8 mouse cellular contexts compared by ENCODE assay signal in the genomic region with DNA sequence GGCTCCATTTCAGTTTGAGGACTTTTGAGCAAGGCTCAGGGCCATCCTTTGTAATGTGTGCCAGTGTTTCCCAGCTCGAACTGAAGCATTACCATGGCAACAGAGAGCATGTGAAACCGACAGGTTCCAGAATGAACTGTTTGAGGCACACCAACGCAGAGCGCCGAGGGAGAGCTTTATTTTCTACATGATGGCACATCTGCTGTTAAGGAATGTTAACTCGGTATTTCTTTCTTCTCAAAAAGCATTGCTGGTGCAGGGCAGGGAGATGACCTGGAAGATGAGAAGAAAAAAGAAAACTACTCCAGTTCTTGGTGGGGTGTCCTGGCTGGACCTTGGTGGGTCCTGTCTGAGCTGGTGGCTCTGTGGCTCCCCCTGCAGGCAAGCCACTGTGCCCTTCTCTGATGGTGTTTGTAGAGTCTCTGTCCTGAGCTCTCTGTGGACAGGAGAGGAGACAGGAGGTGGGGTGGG.
DNase-seq lines count a peak whose midpoint lies in the region; ATAC-seq and TF ChIP-seq lines count a peak whose summit lies in the region.

No protein-coding gene starts in this region.

- no peaks in the 10 kb centered on the region for H3K27me3 ChIP-seq in kidney, embryonic 14.5 days (ENCODE audit: control insufficient read depth, insufficient read depth, low read length)

- intact Hi-C loops in left cerebral cortex, adult 2 months (cut with DNase I), result loop anchor here (1.0 to 10.0 kb wide), 5 partner anchors 102 to 560 kb away; no protein-coding TSS in a partner anchor

- peaks cover 4% of the 10 kb centered on the region; the same call in 1 of the 2 replicates for H3K9me3 ChIP-seq in kidney, embryonic 14.5 days (ENCODE audit: control insufficient read depth, low read length)

- no peak overlapping the region for H3K4me3 ChIP-seq in kidney, embryonic 14.5 days (ENCODE audit: low read length)
- H3K4me3 ChIP-seq in left cerebral cortex, adult 2 months, result no peak overlapping the region

- peak; percentile 3 for DNase-seq in kidney, postnatal 14 days
- peak; percentile 17 to 31 for DNase-seq in adrenal gland, adult 18-20 months (ENCODE audit: low spot score in 2 of 2)
- DNase-seq in left cerebral cortex, adult 2 months (ENCODE audit: extremely low spot score in 1 of 2, low spot score in 2 of 2), result peak; percentile 53 to 68
- peak; percentile 86 to 92 for DNase-seq in right cerebral cortex, postnatal 10 days (ENCODE audit: low spot score in 2 of 2)
- no peak for DNase-seq in c-Kit-positive CD71-positive TER-119-positive erythroid progenitor cells, embryonic 14.5 days (ENCODE audit: low spot score)

- no peaks in the 10 kb centered on the region for H3K4me1 ChIP-seq in kidney, embryonic 14.5 days (ENCODE audit: control insufficient read depth, insufficient read depth, low read length)

- peak; percentile 60 for TF ChIP-seq CTCF in left cerebral cortex, adult 2 months (IDR thresholded peaks at IDR 0.05)

- H3K36me3 ChIP-seq in kidney, embryonic 14.5 days (ENCODE audit: control insufficient read depth, insufficient read depth, low read length), result no peaks in the 10 kb centered on the region

- H3K4me2 ChIP-seq in kidney, embryonic 14.5 days (replicated peaks; ENCODE audit: low read depth, low read length), result no peak overlapping the region

- H3K9ac ChIP-seq in kidney, embryonic 14.5 days (ENCODE audit: low read depth, low read length), result no peak overlapping the region

- 76% methylated on average over 6 of the region's 6 CpGs for WGBS in kidney, embryonic 14.5 days

- H3K27ac ChIP-seq in kidney, embryonic 14.5 days (ENCODE audit: low read depth, low read length), result no peak overlapping the region
- peak overlapping the region; percentile 84 for H3K27ac ChIP-seq in left cerebral cortex, adult 2 months

- ATAC-seq in kidney, embryonic 14.5 days (ENCODE audit: low FRiP score, low TSS enrichment), result no peak
- ATAC-seq in frontal cortex, adult (ENCODE audit: low TSS enrichment), result peak; percentile 83
- ATAC-seq in erythroid progenitor cell, adult 5-6 weeks (replicated peaks; ENCODE audit: low FRiP score, poor library complexity, severe bottlenecking), result no peak
